Mouse (Mus musculus): ENCODE measurements around the gene Ctnna2.

The Ctnna2 gene

GRCm38 (mm10) chr6:77278794-77279193 is 700.7 kb downstream of the Ctnna2 start:
- DNase-seq (ENCODE audit: low read depth, low spot score): no peak

GRCm38 (mm10) chr6:77265163-77265562 is 714.3 kb downstream of the Ctnna2 start:
- no peak for DNase-seq (ENCODE audit: low read depth, low spot score)

GRCm38 (mm10) chr6:77257358-77258105 is 722.0 kb downstream of the Ctnna2 start:
- no peak for DNase-seq (ENCODE audit: low read depth, low spot score)

- DNase-seq (ENCODE audit: low read depth, low spot score): no peak
These were observed 723.2 kb downstream of the Ctnna2 start for GRCm38 (mm10) chr6:77256348-77256747.

GRCm38 (mm10) chr6:77253480-77253879 is 726.0 kb downstream of the Ctnna2 start:
- DNase-seq (ENCODE audit: low read depth, low spot score): no peak

- peak; percentile 72 for DNase-seq (ENCODE audit: low read depth, low spot score)
These were observed 735.8 kb downstream of the Ctnna2 start for GRCm38 (mm10) chr6:77243541-77244231.

- peak; percentile 57 for DNase-seq (ENCODE audit: low read depth, low spot score)
These were observed 736.7 kb downstream of the Ctnna2 start, which contains the start of gene Lrrtm1 for GRCm38 (mm10) chr6:77242601-77243406. Gene Lrrtm1, plus strand, starts transcription at chr6:77242689.

GRCm38 (mm10) chr6:77240426-77240825 is 739.1 kb downstream of the Ctnna2 start:
- DNase-seq (ENCODE audit: low read depth, low spot score): no peak

- DNase-seq (ENCODE audit: low read depth, low spot score): no peak
These were observed 756.5 kb downstream of the Ctnna2 start for GRCm38 (mm10) chr6:77222849-77223638.

- DNase-seq (ENCODE audit: low read depth, low spot score): no peak
These were observed 758.7 kb downstream of the Ctnna2 start for GRCm38 (mm10) chr6:77220776-77221175.

- DNase-seq (ENCODE audit: low read depth, low spot score): peak; percentile 38
These were observed 760.6 kb downstream of the Ctnna2 start for GRCm38 (mm10) chr6:77218875-77219274.

- no peak for DNase-seq (ENCODE audit: low read depth, low spot score)
These were observed 764.2 kb downstream of the Ctnna2 start for GRCm38 (mm10) chr6:77215322-77215721.

GRCm38 (mm10) chr6:77213757-77214409 is 765.6 kb downstream of the Ctnna2 start:
- DNase-seq (ENCODE audit: low read depth, low spot score): no peak

- no peak for DNase-seq (ENCODE audit: low read depth, low spot score)
These were observed 769.6 kb downstream of the Ctnna2 start for GRCm38 (mm10) chr6:77209929-77210328.

GRCm38 (mm10) chr6:77209183-77209582 is 770.3 kb downstream of the Ctnna2 start:
- no peak for DNase-seq (ENCODE audit: low read depth, low spot score)

GRCm38 (mm10) chr6:77199375-77199774 is 780.1 kb downstream of the Ctnna2 start:
- peak; percentile 19 for DNase-seq (ENCODE audit: low read depth, low spot score)

- DNase-seq (ENCODE audit: low read depth, low spot score): no peak
These were observed 782.8 kb downstream of the Ctnna2 start for GRCm38 (mm10) chr6:77196650-77197049.

GRCm38 (mm10) chr6:77191635-77192034 is 787.9 kb downstream of the Ctnna2 start:
- DNase-seq (ENCODE audit: low read depth, low spot score): peak; percentile 76

GRCm38 (mm10) chr6:77188628-77189027 is 790.9 kb downstream of the Ctnna2 start:
- DNase-seq (ENCODE audit: low read depth, low spot score): no peak

GRCm38 (mm10) chr6:77185751-77186150 is 793.7 kb downstream of the Ctnna2 start:
- no peak for DNase-seq (ENCODE audit: low read depth, low spot score)

- no peak for DNase-seq (ENCODE audit: low read depth, low spot score)
These were observed 794.6 kb downstream of the Ctnna2 start for GRCm38 (mm10) chr6:77184896-77185295.
